Mouse (Mus musculus) spleen, adult 18-20 months (tissue): ENCODE data around the gene Nono.
A peak's percentile ranks its signal among the peaks of the same experiment; 100 is the strongest.

Source experiments
- DNase-seq, 2 experiments: peaks; one replicate each; pipeline ENCODE4 v3.0.0; 2022; ENCODE audit warnings: mixed read lengths in 2 of 2

Gene Nono

DNA sequence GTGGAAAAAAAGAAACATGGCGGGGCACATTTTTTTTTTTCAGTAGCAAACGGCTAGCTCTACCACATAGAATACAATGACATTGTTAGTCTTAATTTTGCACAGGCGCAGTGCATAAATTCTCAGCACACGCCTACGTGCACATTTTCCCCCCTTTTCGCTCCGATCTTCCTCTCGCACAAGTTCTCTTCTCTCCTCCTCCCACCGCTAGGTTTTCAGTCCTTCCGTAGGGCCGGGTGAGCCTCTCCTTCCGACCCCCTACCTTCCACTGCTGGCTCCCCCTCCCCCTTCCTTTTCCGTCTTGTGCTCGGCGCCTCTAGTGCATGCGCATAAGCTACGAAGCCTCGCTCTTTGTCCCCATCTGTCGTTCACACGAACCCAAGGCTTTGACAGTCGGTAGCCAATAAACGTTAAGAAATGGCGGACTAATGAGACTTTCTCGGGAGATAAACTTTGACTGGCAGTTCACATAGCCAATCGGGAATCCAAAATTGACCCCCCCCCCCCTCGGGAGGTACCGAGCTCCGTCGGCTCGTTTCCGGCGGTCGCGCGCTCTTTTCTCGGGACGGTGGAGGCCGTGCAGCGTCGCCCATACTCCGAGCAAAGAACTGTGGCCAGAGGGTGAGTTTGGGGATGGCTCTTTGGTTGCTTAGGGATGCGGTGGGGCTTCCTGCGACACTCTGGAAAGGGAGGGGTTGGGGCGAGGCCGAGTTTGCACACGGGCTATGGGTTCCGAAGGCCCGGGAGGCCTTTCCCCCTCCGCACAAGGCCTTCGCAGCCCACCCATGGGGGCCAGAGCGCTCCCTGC, at the start of gene Nono:
Gene Nono, plus strand, starts transcription at position 177 of the 808 bp plus-strand sequence.
- peak; percentile 62 to 74 for DNase-seq

GRCm38 (mm10) chrX:101379744-101380143, 49.4 kb upstream of the Nono start:
- DNase-seq = no peak

DNA sequence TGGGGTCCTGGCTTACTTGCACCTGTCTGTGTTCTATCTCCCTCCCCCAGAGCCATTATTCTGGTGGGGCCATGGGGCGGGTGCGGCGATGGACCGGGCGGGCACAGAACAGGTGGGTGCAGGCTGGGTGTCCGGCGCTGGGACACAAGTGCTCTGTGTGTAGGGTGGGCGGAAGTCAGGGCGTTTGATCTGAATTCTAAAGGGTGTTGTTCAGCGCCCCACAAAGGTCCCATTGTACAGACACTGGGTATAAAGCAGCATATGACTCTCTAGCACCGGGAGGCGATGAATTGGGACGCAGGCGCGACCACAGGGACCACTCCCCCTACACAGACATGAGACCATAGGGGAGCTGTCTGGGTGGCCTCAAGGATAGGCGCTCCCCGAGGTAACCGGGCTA, 45.7 kb upstream of the Nono start:
- no peak for DNase-seq

DNA sequence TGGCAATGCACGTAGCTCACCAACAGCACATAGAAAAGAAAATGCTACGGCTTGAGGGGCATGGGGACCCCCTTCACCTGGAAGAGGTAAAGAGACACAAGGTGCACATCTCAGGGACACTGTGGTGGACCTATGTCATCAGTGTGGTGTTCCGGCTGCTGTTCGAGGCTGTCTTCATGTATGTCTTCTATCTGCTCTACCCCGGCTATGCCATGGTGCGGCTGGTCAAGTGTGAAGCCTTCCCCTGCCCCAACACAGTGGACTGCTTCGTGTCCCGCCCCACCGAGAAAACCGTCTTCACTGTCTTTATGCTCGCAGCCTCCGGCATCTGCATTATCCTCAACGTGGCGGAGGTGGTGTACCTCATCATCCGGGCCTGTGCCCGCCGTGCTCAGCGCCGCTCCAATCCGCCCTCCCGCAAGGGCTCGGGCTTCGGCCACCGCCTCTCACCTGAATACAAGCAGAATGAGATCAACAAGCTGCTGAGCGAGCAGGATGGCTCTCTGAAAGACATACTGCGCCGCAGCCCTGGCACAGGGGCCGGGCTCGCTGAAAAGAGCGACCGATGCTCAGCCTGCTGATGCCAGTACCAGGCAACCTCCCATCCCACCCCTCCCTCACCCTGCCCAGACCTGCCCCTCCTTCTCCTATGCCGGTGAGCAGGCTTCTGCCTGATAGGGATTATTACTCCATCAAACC, 44.5 kb upstream of the Nono start:
- DNase-seq = no peak

GRCm38 (mm10) chrX:101386222-101386621, 42.9 kb upstream of the Nono start:
- no peak for DNase-seq

- DNase-seq = no peak
These were observed 40.1 kb upstream of the Nono start for GRCm38 (mm10) chrX:101388866-101389537.

DNA sequence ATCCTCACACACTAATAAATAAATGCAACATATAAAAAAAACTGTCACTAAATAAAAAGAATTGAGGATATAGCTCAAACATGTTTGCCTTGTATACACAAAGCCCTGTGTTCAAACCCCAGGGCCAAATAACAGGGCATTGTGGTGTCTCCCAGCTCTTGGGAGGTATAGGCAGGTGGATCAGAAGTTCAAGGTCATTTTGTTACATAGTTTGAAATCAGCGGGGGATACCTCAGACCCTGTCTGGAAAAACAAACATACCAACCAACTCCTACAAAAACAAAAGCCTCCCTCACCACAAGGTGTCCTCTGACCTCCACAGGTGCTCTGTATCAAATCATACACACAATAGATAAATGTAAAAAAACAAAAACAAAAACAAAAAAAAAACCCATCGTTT, 34.8 kb upstream of the Nono start:
- no peak for DNase-seq

DNA sequence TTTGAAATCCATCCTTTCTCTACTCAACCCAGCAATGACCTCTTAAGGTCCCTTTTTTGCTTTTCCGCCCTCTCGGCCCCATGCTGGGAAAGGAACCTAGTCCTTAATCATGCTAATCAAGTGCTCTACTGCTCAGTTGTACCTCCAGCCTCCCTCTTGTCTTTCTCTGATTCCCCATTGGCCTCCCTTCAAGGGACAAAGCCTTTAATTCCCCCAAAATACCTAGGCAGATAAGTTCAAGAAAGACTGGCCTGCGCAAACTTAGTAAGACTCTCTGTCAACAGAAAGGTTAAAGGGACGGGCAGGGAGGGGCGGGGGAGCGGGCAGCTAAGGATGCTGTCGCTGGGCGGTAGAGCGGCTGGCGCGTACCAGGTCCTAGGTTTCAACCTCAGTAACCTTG, 32.7 kb upstream of the Nono start:
- DNase-seq = no peak

- peak; percentile 22 to 29 for DNase-seq
These were observed 10.0 kb upstream of the Nono start for GRCm38 (mm10) chrX:101418946-101419724.

DNA sequence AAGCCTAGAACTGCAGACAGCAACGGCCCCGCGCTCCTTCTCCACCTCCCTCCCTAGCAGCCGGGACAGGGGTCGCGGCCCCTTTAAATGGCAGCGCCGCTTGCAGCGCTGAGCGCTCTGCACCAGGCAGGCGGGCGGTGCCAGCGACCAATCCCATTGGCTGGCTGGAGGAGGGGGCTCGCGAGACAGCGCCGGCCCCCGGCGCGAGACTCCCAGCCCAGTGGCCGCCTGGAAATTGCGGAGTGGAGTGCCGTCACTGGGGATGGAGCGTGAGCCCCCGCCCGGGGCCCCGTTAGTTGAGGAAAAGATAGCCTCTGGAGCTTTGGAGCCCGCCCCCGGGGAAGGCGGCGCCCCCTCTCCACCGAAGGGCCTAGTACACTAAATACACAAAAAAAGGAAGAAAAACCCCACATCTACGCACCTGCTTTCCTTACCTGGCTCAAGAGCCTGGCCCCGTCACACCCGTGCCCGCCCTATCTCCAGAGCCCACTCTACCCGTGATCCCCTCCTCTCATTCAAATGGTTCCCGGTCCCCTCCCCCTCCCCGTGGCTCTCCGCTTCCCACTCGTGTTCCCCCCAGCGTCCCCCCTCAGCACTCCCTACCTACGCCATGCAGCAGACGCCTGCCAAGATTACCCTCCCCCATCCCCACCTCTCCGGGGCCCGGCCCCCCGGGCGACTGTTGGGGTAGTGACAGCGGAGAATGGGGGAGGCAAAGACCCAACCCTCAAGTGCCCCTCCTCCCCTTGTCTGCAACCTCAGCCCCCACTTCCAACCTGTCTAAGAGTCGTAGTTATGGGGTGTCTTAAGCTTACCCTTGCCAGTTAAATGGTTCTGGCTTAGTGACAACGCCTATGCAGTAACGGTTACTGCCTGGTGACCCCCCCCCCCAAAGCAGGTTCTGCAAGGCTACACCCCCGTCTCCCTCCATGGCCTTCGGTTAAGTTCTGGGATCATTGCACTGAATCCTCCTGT, 9.1 kb upstream of the Nono start:
- DNase-seq = peak; percentile 70 to 74

- DNase-seq = no peak
These were observed 8.4 kb upstream of the Nono start, which contains the start of gene Zmym3 for GRCm38 (mm10) chrX:101420700-101421095. Gene Zmym3 (minus strand): TSS chrX:101420849.

DNA sequence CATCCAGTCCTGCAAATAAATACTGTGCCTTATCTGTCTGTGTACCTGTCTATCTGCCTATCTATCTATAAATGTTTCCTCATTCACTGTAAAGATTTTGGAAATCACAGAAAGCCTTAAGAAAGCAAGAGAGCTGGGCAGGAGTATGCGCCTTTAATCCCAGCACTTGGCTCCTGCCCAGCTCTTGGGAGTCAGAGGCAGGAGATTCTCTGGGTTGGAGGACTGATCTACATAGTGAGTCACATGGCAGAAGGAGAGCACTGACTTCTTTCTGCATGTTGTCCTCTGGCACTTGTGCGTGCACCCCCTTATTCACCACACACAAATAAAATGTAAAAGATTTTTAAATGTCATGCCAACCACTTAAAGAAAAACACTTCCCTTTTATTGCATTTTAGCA, 5.7 kb upstream of the Nono start:
- DNase-seq = no peak

DNA sequence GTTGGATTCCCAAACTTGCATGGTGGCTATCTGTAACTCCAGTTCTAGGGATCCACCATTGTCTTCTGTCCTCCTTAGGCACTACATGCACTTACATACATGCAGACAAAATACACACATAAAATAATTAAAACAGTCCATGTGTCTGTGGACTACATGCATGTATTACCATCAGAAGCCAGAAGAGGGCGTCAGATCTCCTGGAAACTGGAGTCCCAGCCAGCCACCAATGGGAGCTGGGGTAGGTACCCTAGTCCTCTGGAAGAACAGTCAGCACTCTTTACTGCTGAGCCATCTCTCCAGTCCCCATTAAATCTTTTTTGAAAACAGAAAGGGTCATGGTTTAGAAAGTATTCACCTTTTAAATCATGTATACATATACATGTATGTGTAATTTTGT, 1.3 kb upstream of the Nono start:
- no peak for DNase-seq

DNA sequence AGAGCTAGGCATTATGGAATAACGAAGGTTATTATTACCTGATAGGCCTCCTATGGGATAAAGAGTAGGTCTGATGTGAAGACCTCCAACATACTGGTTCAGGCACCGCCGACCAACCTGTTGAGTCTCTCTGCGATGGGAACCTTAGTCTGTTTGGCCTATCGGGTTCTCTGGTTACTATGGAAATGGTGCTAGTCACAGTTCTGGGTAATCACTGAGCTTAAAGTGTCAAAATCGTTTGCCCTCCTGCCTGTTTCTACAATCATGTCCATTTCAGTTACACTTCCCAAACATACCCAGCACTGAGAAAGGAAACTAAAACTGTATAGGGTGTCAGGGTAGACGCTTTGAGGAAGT, 355 bp upstream of the Nono start:
- peak in 1 of 2 experiments; percentile 8 for DNase-seq

GRCm38 (mm10) chrX:101429976-101430375, 858 bp downstream of the Nono start:
- DNase-seq = peak in 1 of 2 experiments; percentile 13

DNA sequence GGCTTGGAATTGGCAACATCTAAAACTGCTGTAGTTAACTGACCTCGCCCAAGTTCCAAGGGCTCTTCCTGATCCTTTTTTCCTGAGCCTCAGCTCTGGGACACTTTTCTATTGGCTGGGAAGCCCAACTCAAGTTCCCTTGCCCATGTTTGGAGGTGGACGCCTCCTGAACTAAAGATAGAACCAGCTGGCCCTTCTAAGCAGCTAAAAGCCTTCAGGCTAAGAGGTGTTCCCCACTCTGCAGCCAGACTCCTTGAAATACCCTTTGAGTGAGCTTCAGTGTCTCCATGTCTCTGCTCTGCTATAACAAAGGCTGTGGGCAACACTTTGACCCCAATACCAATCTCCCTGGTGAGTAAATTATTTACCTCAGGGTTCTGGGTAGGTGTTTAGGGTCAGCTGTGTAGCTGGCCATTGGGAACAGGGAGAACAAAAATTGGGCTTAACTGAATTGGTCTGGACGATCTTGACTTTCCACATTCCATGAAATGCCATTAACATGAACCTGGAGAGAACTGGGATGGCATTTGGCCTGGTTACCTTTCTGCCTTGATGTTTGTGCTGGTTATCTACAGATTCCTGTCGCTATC, 19.9 kb downstream of the Nono start, which contains the start of gene Itgb1bp2:
Gene Itgb1bp2, plus strand, starts transcription at position 203 of the 590 bp plus-strand sequence.
- DNase-seq = no peak

GRCm38 (mm10) chrX:101451147-101451546, 22.0 kb downstream of the Nono start:
- no peak for DNase-seq

DNA sequence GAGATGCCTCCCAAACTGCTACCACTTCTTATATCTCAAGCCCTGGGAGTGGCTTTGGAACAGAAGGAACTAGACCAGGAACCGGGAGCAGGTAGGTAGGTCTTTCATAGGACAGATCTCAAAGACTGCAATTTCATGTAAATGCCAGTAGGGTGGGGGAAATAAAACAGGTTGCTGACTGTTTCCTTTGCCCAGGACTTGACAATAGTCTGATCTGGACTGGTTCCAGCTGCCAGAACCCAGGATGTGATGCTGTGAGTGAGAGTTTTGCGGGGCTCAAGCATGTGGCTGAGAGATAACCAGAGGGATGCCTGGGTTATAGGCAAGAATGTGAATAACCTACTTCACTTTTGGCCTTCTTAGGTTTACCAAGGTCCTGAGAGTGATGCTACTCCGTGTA, 22.5 kb downstream of the Nono start:
- DNase-seq = no peak

DNA sequence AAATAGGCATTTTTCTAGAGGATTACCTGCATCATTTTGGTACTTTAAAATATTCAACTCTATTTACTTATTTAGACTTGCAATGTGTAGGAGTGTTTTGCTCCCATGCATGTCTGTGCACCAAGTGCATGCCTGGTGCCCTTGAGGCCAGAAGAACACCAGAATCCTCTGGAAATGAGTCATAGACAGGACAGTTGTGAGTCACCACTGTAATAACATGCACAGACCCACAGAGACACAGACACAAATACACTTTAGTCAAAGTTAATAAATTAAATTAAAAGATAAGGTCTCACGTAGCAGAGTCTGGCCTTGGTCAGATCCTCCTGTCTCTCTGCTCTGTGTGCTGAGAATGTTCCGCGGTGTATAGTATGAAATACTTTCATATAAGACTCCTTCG, 43.1 kb downstream of the Nono start:
- no peak for DNase-seq

DNA sequence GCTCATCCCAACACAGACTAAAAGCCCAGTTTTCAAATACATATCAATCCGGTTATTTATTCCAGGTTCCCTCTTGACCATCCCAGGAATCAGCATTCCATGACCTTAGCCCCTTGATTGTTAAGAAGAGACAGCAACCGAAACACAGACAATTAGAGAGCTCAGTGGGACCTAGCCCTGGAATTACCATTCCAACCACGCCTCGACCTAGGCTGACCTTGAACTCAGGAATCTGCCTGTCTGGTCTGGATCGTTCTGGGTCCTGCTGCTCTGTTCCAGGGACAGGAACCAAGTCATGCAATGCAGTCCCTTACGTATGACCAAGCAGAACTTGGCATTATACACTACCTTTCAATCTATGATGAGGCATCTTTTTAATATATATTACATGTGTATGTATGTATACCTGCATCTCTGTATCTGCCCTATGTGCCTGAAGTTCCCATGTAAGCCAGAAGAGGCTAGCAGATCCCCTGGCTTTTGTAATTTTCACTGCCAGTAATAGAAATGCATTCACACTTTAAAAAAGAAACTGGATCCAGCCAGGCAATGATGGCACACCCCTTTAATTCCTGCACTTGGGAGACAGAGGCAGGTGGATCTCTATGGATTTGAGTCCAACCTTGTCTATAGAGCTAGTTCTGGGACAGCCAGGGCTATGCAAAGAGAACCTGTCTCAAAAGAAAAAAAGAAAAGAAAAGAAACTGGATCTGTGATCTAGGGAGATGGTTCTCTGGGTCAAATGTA, 52.7 kb downstream of the Nono start:
- no peak for DNase-seq
